Mouse (Mus musculus) adrenal gland, adult 10 weeks (tissue): ENCODE data around the gene Ust. TPM values are rescaled to one million over a fixed set of nuclear protein-coding genes. Genes with fewer than 3 reads are reported as not detected.

Experiments
- polyA plus RNA-seq: library from polyadenylated mRNA; stranded (reverse); fragments of 350-450 nt; fragmentation: Illumina TruSeq; extraction: RNeasy Lipid Tissue Mini Kit (QIAGEN cat#74804); gene quantifications from one replicate; pipeline ENCODE4 v1.2.3, GENCODE M21; 2014; ENCODE audit warnings: low read depth, low replicate concordance

The Ust gene
- 7.0 TPM for polyA plus RNA-seq

DNA sequence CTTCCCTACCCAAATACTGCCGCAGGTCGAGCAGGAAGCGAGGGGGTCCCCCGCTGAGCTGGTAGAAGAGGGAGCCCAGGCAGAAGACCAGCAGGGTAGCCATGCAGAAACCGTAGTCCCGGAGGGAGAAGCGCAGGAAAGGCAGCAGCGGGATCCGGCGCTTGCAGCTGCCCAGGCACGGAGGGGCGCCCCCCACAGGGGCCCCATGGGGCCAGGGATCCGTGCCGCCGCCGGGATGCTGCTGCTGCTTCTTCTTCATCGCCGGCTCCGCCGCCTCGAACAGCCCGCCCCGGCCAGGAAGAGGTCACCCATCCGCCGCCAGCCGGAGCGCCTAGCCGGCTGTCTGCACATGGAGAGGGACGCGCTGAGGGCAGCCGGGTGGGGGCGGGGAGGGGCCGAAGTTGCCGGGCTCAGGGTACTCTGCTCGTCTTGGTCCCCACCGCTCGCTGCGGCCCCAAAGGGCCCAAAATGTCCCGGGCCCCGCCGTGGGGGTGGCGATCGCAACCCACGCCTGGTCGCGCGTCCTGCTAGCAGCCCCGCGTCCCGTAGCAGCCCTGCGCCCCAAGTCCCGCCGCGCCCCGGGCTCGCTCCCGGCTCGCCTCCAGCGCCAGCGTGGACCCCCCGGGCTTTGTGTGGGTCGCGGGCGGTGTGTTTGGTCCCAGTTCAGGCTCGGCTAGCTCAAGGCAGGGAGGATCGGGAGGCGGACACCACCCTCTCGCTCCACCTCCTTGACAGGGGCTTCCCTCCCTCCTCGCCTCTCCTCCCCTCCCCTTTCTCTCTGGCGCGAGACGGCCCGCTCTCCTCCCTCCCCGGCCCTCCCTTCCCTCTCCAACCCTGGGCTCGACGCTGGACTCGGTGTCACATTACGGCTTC is at the start of gene Ust:
Ust (minus strand) TSS at position 685 of the 873 bp plus-strand sequence.

